Mouse (Mus musculus) liver, embryonic 14.5 days (tissue): ENCODE measurements at regions not wholly inside any gene's neighbourhood (a gene's known extent, or its start where the extent isn't known, plus 50 kb on each side); places are given as distances from the start of the nearest gene placed in this dataset.

Experiments used
- ATAC-seq: fragments of 200-750 bp; cut with Nextera tagmentation; 2 replicates; pipeline ENCODE4 v1.8.0; 2017; ENCODE audit warnings: moderate number of reproducible peaks, mild to moderate bottlenecking, moderate library complexity; ENCODE audit not compliant: insufficient read depth
- DNase-seq, 3 experiments: peaks; one replicate each; pipeline ENCODE4 v3.0.0-alpha.2; 2012 to 2013; ENCODE audit warnings: low read depth in 3 of 3, low spot score in 3 of 3
- H3K27ac ChIP-seq: fragments of 300-500 bp; sonication (generic); 2 replicates; pipeline ENCODE4 v1.5.1; 2014; ENCODE audit warnings: moderate library complexity, mild to moderate bottlenecking, control low read depth, inconsistent platforms
- H3K27me3 ChIP-seq: fragments of 300-500 bp; sonication (generic); 2 replicates; pipeline ENCODE4 v1.6.1; 2014; ENCODE audit warnings: mild to moderate bottlenecking, low read length, moderate library complexity; ENCODE audit not compliant: control insufficient read depth, insufficient read depth
- H3K36me3 ChIP-seq: fragments of 300-500 bp; sonication (generic); replicated peaks from 2 replicates; pipeline ENCODE4 v1.6.1; 2014; ENCODE audit warnings: low read depth; ENCODE audit not compliant: control insufficient read depth, insufficient read depth
- H3K4me1 ChIP-seq, 2 experiments: fragments of 200-500 bp in 1 of 2; fragments of 300-500 bp in 1 of 2; sonication (generic) in 1 of 2; replicated peaks; 2 replicates each; pipeline ENCODE4 v1.6.1; 2012 to 2014; ENCODE audit warnings: antibody characterized with exemption in 1 of 2, inconsistent platforms in 1 of 2, low read length in 1 of 2; ENCODE audit not compliant: control insufficient read depth in 2 of 2, insufficient read depth in 2 of 2
- H3K4me2 ChIP-seq: fragments of 300-500 bp; sonication (generic); 2 replicates; pipeline ENCODE4 v1.6.1; 2014; ENCODE audit warnings: low read depth, mild to moderate bottlenecking, control low read depth, moderate library complexity
- H3K4me3 ChIP-seq, 2 experiments: fragments of 200-500 bp in 1 of 2; fragments of 300-500 bp in 1 of 2; sonication (generic) in 1 of 2; 2 replicates each; pipeline ENCODE4 v1.5.1; 2012 to 2014; ENCODE audit warnings: low read depth in 2 of 2, low read length in 2 of 2, mild to moderate bottlenecking in 2 of 2, control low read depth in 1 of 2, inconsistent platforms in 1 of 2, moderate library complexity in 1 of 2; ENCODE audit not compliant: insufficient read depth in 1 of 2
- H3K9ac ChIP-seq: fragments of 300-500 bp; sonication (generic); replicated peaks from 2 replicates; pipeline ENCODE4 v1.6.1; 2014; ENCODE audit warnings: mild to moderate bottlenecking, control low read depth, moderate library complexity
- H3K9me3 ChIP-seq: fragments of 300-500 bp; sonication (generic); 2 replicates; pipeline ENCODE4 v1.6.1; 2016; ENCODE audit warnings: low read length, mixed read lengths; ENCODE audit not compliant: control insufficient read depth
- CTCF ChIP-seq: IDR thresholded peaks from 2 replicates; pipeline ENCODE4 v1.5.1; 2016; ENCODE audit warnings: antibody characterized with exemption, low read depth, control low read depth
- EP300 ChIP-seq: IDR thresholded peaks from 2 replicates; pipeline ENCODE4 v1.6.1; 2016; ENCODE audit warnings: antibody characterized with exemption, low read depth
- WGBS: fragments of 180-500 bp; shearing (Covaris S2); extraction: QIAGEN DNeasy Blood & Tissue Kit; methylation state at CpG from one replicate; pipeline ENCODE4 v1.1.7; 2014; ENCODE audit not compliant: insufficient replicate concordance; 5-methylcytosine and 5-hydroxymethylcytosine counted together

- Histone ChIP-seq H3K4me1 (no peaks in the 10 kb centered on the region), H3K36me3 (no peaks in the 10 kb centered on the region), H3K27ac (no peak overlapping the region), H3K4me2 (no peak overlapping the region), H3K27me3 (peaks cover 13% of the 10 kb centered on the region), H3K4me3 (no peak overlapping the region), H3K9me3 (no peaks in the 10 kb centered on the region), H3K9ac (no peak overlapping the region)
- no peak for DNase-seq
- no peak for TF ChIP-seq CTCF
- TF ChIP-seq EP300 = no peak
- ATAC-seq = no peak
- WGBS = 6% methylated on average over 21 of the region's 21 CpGs
Measured at GRCm38 (mm10) chr11:114567814-114568800, 100.2 kb upstream of the Rpl38 start.

DNA sequence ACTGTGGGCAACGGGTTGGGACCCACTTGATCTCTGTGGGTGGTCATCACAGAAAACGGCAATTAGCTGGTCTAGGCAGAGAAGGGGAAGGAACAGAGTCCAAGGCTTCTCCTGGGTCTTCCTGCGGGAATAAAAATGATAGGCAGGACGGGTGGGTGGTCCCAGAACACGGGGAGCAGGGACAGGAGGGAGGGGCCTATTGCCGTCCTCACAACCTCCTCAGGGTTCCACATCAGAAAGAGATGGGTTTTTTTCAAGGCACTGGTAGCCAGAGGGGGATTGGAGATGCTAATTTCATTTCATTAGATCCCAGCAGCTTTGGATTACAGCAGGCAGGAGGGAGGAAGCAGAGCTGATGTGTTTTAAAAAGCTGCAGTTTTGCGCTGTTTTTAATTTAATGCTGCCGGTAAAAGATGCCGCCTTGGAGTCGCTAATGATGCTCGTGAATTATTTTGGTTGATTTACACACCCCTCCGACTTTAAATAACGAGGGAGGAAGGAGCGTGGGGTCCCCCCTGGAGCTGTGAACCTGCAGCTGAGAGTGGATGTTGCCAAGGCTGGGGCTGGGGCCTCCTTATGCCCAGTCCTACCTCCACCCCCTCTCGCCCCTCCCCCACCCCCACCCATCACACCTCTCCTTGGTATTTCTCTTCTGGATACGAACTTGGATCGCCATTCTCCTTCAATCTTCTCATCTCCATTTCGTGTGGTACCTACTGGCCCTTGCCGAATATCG is 101.1 kb upstream of the Rpl38 start:
- Histone ChIP-seq H3K9me3 (no peaks in the 10 kb centered on the region), H3K4me2 (no peak overlapping the region), H3K27me3 (peaks cover 13% of the 10 kb centered on the region), H3K9ac (no peak overlapping the region), H3K27ac (no peak overlapping the region), H3K4me1 (no peaks in the 10 kb centered on the region), H3K36me3 (no peaks in the 10 kb centered on the region), H3K4me3 (no peak overlapping the region)
- DNase-seq = no peak
- 7% methylated on average over 20 of the region's 20 CpGs for WGBS
- TF ChIP-seq EP300 (no peak), CTCF (no peak)
- no peak for ATAC-seq

DNA sequence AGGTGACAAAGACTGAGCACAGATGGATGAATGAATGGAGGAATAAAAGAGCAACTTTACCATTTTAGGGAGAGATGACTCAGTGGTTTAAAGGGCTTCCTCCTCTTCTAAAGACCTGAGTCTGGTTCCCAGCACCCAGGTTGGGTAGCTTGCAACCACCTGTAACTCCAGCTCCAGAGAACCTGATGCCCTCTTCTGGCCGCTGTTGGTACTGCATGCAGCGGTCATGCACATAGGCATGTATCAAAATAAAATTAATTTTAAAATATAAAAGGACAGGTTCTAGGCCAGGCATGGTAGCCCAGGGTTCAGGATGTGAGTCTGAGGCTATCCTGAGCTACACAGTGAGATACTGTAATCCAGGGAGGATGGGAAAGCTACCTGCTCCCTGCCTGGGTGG is 103.4 kb upstream of the Rpl38 start:
- WGBS = 86% methylated on average over 2 of the region's 2 CpGs
- peaks cover 13% of the 10 kb centered on the region for H3K27me3 ChIP-seq
- no peak for TF ChIP-seq EP300
- TF ChIP-seq CTCF = peak; percentile 71
- H3K4me2 ChIP-seq = no peak overlapping the region
- H3K4me3 ChIP-seq = no peak overlapping the region
- H3K9me3 ChIP-seq = no peaks in the 10 kb centered on the region
- no peaks in the 10 kb centered on the region for H3K4me1 ChIP-seq
- no peak overlapping the region for H3K27ac ChIP-seq
- DNase-seq = no peak
- no peak overlapping the region for H3K9ac ChIP-seq
- no peaks in the 10 kb centered on the region for H3K36me3 ChIP-seq
- no peak for ATAC-seq

DNA sequence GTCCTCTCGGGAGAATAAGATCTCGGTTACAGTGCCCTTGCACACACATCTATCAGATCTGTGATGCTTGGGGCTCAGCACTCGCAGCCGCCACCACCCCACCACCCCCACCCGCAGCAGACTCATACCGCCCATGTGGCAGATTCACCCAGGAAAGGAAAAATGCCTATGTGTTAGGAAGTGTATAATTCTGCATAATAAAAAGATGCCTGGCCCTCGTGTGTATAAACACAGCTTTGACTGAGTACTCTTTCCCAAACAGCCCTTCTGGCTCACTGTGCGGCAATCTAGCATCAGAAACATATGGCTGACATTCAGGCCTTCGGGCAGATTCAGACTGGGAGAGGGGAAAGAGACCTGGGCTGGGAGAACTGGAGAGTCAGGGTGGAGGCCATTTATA is 105.2 kb upstream of the Rpl38 start:
- Histone ChIP-seq H3K4me2 (no peak overlapping the region), H3K4me3 (no peak overlapping the region), H3K9me3 (no peaks in the 10 kb centered on the region), H3K9ac (no peak overlapping the region), H3K4me1 (0 out of 4 replicates have a peak, but pooled peaks cover 0 to 2% of the 10 kb centered on the region in 2 experiments), H3K36me3 (no peaks in the 10 kb centered on the region), H3K27ac (no peak overlapping the region), H3K27me3 (peaks cover 7% of the 10 kb centered on the region)
- WGBS = 76% methylated on average over 9 of the region's 9 CpGs
- TF ChIP-seq CTCF = no peak
- no peak for TF ChIP-seq EP300
- ATAC-seq = no peak
- DNase-seq = no peak

GRCm38 (mm10) chr11:114554576-114554975 is 113.7 kb upstream of the Rpl38 start:
- Histone ChIP-seq H3K27ac (no peak overlapping the region), H3K4me1 (peaks cover 0 to 13% of the 10 kb centered on the region in 2 experiments; a peak in 3 of 4 replicates)

More at GRCm38 (mm10) chr11:114554576-114554975, 113.7 kb upstream of the Rpl38 start:
- no peak overlapping the region for H3K4me2 ChIP-seq
- no peak overlapping the region for H3K9ac ChIP-seq
- WGBS = 18% methylated on average over 5 of the region's 5 CpGs
- no peak for DNase-seq
- no peaks in the 10 kb centered on the region for H3K9me3 ChIP-seq
- H3K4me3 ChIP-seq = no peak overlapping the region
- no peak for ATAC-seq
- no peaks in the 10 kb centered on the region for H3K36me3 ChIP-seq
- no peaks in the 10 kb centered on the region for H3K27me3 ChIP-seq
- TF ChIP-seq CTCF (peak; percentile 27; the same call in 1 of the 2 replicates), EP300 (no peak)
